In the genomic region with DNA sequence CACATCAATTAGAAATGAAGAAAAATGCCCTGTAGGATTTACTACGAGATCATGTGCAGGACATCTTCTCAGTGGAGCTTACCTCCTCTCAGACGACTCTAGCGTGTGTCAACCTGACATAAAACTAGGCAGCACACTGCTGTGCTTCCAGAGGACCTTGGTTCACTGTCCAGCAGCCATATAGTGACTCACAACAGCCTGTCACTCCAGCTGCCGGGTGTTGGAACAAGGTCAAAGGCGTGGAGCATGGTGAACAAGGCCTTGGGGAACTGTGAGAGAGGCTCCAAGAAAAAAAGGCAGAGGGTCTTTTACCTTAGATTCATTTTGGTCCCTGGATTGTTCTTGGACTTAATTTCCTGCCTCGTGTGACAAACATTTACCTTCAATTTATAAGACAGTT, we compare ENCODE assay signal across 25 mouse cellular contexts. TPM values are rescaled to one million over a fixed set of nuclear protein-coding genes. Genes with fewer than 3 reads are reported as not detected.
DNase-seq lines count a peak whose midpoint lies in the region; ATAC-seq lines count a peak whose summit lies in the region.
"Had no signal": no experiment of that assay in that cellular context is flagged by ENCODE, and none has a peak within 500 bp of the region (broad histone marks: within the 10 kb centered on the region; RNA-seq: fewer than 3 reads in every experiment).

No protein-coding gene starts in this region.

- H3K4me2 ChIP-seq in forebrain, embryonic 13.5 days, result no peak overlapping the region
- H3K4me2 ChIP-seq: embryonic facial prominence, embryonic 12.5 days; forebrain, embryonic 12.5 days; heart, embryonic 13.5 days; hindbrain, embryonic 13.5 days; intestine, embryonic 15.5 days had no signal

- H3K27ac ChIP-seq in forebrain, embryonic 13.5 days, result no peak overlapping the region
- H3K27ac ChIP-seq: embryonic facial prominence, embryonic 12.5 days; forebrain, embryonic 12.5 days; heart, embryonic 13.5 days; hindbrain, embryonic 13.5 days; hindbrain, postnatal 0 days; intestine, embryonic 15.5 days had no signal

- no peak for ATAC-seq in erythroblast, adult 5-6 weeks (replicated peaks; ENCODE audit: low FRiP score, poor library complexity, severe bottlenecking)
- no peak for ATAC-seq in forebrain, embryonic 13.5 days
- ATAC-seq: activated CD4-positive, CD25-positive, alpha-beta regulatory T cell, adult 4 months; forebrain, postnatal 0 days; hindbrain, postnatal 0 days; intestine, embryonic 15.5 days; Patski had no signal

- 0 out of 2 replicates have a peak, but pooled peaks cover 10% of the 10 kb centered on the region for H3K27me3 ChIP-seq in forebrain, embryonic 13.5 days
- H3K27me3 ChIP-seq: embryonic facial prominence, embryonic 12.5 days; heart, embryonic 13.5 days; hindbrain, embryonic 13.5 days; intestine, embryonic 15.5 days; Patski had no signal

- peak; percentile 47 for DNase-seq in heart, postnatal 4 days
- DNase-seq in heart, adult 18-20 months, result no peak
- peak; percentile 46 for DNase-seq in adipocyte (ENCODE audit: low spot score)
- DNase-seq in adrenal gland, adult 2 months, result peak; percentile 90
- peak; percentile 67 for DNase-seq in adrenal gland, postnatal 25 days
- DNase-seq in cerebellum, adult 8-10 months, result no peak
- DNase-seq: cerebellum, adult 2 months; cerebellum, postnatal 14 days; forebrain, postnatal 0 days; kidney, adult 18-20 months had no signal

- H3K4me1 ChIP-seq in forebrain, embryonic 13.5 days, result no peaks in the 10 kb centered on the region
- H3K4me1 ChIP-seq: embryonic facial prominence, embryonic 12.5 days; intestine, embryonic 15.5 days had no signal

- H3K9ac ChIP-seq in forebrain, embryonic 13.5 days, result no peak overlapping the region
- H3K9ac ChIP-seq: embryonic facial prominence, embryonic 12.5 days; forebrain, embryonic 12.5 days; forebrain, postnatal 0 days; heart, embryonic 13.5 days; hindbrain, embryonic 13.5 days; intestine, embryonic 15.5 days had no signal

- H3K9me3 ChIP-seq in forebrain, embryonic 13.5 days (replicated peaks), result no peaks in the 10 kb centered on the region
- H3K9me3 ChIP-seq: embryonic facial prominence, embryonic 12.5 days; forebrain, embryonic 12.5 days; hindbrain, embryonic 13.5 days; intestine, embryonic 15.5 days had no signal

- H3K4me3 ChIP-seq in forebrain, embryonic 13.5 days, result no peak overlapping the region
- H3K4me3 ChIP-seq: embryonic facial prominence, embryonic 12.5 days; forebrain, embryonic 12.5 days; heart, embryonic 13.5 days; hindbrain, embryonic 13.5 days; intestine, embryonic 15.5 days had no signal

- no peaks in the 10 kb centered on the region for H3K36me3 ChIP-seq in forebrain, embryonic 13.5 days (ENCODE audit: poor library complexity, severe bottlenecking)
- H3K36me3 ChIP-seq: embryonic facial prominence, embryonic 12.5 days; forebrain, embryonic 12.5 days; heart, embryonic 13.5 days; hindbrain, embryonic 13.5 days; intestine, embryonic 15.5 days had no signal

- WGBS in forebrain, embryonic 13.5 days, result 84% methylated on average over 6 of the region's 6 CpGs

RNA-seq across cellular contexts. Expression of a gene that starts 3.6 kb away (rescaled TPM):
- total RNA-seq in heart, postnatal 4 days (2021), result 1 to 10 TPM; 5.1 to 6.0 TPM
- 10 to 100 TPM; 21.0 to 24.9 TPM for total RNA-seq in heart, adult 18-20 months (2021)
- not detected for total RNA-seq in adrenal gland, adult 2 months (2021)
- polyA plus RNA-seq in adrenal gland, adult 2 months (2012; rRNA removed), result not detected in 2 replicates
- total RNA-seq in adrenal gland, postnatal 25 days (2021), result not detected in 2 replicates
- not detected in 2 replicates for total RNA-seq in erythroblast, adult 5-6 weeks (2015; ENCODE audit: low replicate concordance)
- 0.14 TPM in 1 of 2 replicates, not detected in the other for total RNA-seq in erythroblast, adult 5-6 weeks (2017; ENCODE audit: low replicate concordance)
- polyA plus RNA-seq in forebrain, embryonic 13.5 days (2015; fragmentation: Nextera tagmentation; extraction: Ambion mirVana), result 0.14 and 0.19 TPM in 2 replicates
- total RNA-seq: CH12.LX; common myeloid progenitor, adult 5-6 weeks; hematopoietic stem cell, adult 5-6 weeks had no signal
- polyA plus RNA-seq: activated CD4-positive, CD25-positive, alpha-beta regulatory T cell, adult 4 months; C2C12; intestine, embryonic 15.5 days; kidney, embryonic 14.5 days; Patski had no signal

Comparison
In these comparisons a context has a peak if more than half of its experiments do, and no peak if none do; other contexts are left out.
1. DNase-seq: peak in heart, postnatal 4 days (single experiment), adipocyte (single experiment), adrenal gland, adult 2 months (single experiment) and adrenal gland, postnatal 25 days (single experiment); none in heart, adult 18-20 months (0 of 2) and cerebellum, adult 8-10 months (single experiment).